Mouse (Mus musculus) right cerebral cortex, adult 18-20 months (tissue): ENCODE measurements around the gene Gm39115.
A peak's percentile ranks its signal among the peaks of the same experiment; 100 is the strongest.
"Not testable (repeated sequence)": the region's sequence is repeated elsewhere in the genome, so short reads cannot be mapped to it uniquely, and the experiment has no call there.

Experiments
- DNase-seq: peaks from one replicate; pipeline ENCODE4 v3.0.0; 2022; ENCODE audit warnings: mixed read lengths

The Gm39115 gene

GRCm38 (mm10) chr7:142135934-142136333 lies at the start of gene Gm39115:
Gm39115 (minus strand) TSS chr7:142136034.
- not testable (repeated sequence) for DNase-seq

GRCm38 (mm10) chr7:142181021-142181420 lies 45.2 kb upstream of the Gm39115 start:
- DNase-seq = no peak

DNA sequence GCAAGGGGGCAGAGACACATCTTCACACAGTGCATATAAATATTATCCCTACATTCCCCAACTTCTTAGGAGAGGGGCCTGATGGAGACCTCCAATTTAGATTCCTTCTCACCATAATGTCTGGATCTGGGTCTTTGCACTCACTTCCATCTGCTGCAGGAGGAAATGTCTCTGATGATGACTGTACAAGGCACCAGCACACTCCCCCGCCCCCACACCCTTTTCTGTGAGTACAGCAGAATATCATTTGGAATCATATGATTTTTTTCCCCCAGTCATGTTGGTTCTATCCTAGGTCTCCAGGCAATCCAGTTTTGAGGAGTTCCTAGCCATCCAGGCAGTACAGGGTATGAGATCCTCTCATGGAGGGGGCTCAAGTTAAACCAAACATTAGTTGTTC lies 42.9 kb upstream of the Gm39115 start:
- peak; percentile 6 for DNase-seq

DNA sequence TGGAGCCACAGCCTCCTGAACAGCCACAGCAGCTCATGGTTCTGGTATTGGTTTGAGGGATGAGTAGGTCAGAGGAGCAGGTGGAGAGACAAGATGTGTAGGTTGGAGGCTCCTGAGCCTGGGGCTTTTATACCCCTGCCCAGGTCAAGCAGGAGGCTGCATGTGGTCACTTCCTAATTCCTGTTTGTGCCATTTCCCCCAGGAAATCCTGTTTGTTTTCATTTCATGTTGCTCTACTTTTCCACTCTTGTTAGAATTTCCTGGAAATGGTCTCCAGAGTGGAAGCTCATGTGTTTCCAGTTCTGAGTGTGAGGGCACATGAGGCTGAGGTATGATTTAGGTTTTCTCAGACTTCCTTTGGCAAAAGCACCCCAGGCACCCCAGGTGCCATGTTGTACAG lies 40.1 kb upstream of the Gm39115 start, which contains the start of gene Krtap5-2:
Krtap5-2 (minus strand) TSS at position 101 of the 400 bp plus-strand sequence.
- not testable (repeated sequence) for DNase-seq

DNA sequence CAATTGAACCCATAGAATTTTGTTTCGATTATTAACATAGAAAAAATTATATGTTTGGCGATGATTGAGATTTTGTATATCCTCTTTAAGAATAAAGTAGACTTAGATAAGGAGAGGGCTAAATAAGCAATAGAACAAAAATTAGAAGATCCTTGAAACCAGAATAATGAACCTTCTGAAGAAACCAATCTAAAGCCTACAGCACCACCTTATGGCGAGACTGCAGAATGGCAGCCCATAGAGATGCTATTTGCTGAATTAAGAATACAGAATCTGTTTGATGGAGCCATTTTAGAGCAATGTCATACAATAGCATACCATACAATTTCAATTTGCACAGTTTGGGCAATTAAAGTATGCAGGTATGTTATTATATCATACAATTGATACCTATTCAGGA lies 34.0 kb upstream of the Gm39115 start:
- DNase-seq = no peak

DNA sequence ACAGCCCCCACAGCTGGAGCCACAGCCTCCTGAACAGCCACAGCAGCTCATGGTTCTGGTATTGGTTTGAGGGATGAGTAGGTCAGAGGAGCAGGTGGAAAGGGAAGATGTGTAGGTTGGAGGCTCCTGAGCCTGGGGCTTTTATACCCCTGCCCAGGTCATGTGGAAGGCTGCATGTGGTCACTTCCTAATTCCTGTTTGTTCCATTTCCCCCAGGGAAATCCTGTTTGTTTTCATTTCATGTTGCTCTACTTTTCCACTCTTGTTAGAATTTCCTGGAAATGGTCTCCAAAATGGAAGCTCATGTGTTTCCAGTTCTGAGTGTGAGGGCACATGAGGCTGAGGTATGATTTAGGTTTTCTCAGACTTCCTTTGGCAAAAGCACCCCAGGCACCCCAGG lies 29.8 kb upstream of the Gm39115 start, which contains the start of gene Gm4553:
Gm4553 (minus strand) TSS at position 101 of the 400 bp plus-strand sequence.
- not testable (repeated sequence) for DNase-seq

- DNase-seq = no peak
Measured at GRCm38 (mm10) chr7:142159366-142159765, 23.5 kb upstream of the Gm39115 start.

GRCm38 (mm10) chr7:142157013-142157412 lies 21.2 kb upstream of the Gm39115 start, which contains the start of gene Gm29735:
Gm29735 (minus strand) TSS chr7:142157113.
- not testable (repeated sequence) for DNase-seq

DNA sequence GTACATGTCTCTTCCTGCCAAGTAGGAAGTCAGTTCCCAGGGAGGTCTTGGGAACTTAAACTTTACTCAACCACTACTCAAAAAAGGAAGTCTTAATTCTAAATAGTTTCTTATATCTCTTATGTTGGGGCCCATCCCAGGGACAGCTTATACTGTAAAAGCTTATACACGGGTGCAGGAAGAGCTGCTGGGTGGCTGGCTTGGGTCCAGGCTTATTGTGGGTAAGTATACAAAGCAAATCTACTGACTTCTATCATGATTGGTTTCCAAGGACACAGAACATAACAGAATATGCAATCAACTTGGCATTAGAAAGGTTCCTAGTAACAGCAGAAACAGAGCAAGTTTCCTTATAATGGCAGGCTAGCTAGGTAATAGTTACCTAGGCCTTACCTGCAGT lies 19.5 kb upstream of the Gm39115 start:
- no peak for DNase-seq

GRCm38 (mm10) chr7:142152191-142152590 lies 16.4 kb upstream of the Gm39115 start:
- DNase-seq = no peak

DNA sequence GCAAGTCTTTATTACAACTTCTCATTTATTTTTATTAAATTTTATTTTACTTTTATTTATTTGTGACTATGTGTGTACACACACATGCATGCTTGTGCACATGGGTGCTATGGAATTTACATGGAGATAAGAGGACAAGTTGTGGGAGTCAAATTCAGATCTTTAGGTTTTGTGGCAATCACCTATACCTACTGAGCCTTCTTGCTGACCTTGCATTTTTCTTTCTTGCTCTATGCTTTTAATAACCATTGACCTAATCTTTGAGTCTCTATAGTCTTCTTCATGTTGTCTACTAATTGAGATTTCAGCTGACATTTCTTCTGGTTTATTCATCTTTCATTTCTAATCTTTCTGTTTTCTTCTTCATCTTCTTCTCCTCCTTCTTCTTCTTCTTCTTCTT lies 12.8 kb upstream of the Gm39115 start:
- no peak for DNase-seq

- DNase-seq = peak; percentile 33
Measured at GRCm38 (mm10) chr7:142146033-142146432, 10.2 kb upstream of the Gm39115 start.

DNA sequence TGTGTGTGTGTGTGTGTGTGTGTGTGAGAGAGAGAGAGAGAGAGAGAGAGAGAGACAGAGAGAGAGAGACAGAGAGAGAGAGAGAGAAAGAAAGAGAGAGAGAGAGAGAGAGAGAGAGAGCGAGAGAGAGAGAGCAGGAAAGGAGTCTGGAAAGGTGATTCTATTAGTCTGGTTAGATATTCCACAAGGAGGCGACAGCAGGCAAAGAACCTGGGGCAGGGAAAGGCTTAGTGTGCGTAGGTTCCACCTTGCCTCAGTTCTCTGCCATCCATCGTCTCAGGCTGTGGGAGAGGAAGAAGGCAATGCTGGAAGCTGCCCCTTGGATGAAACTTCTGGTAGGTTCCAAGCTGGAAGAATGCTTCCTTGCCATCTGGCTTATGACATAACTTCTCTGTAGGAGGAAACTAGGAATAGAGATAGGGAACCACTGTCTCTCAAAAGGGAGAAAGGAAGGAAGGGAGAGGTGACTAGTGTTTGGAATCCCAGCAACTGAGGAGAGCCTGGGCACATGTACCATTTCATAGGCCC lies 9.6 kb upstream of the Gm39115 start:
- peak; percentile 20 for DNase-seq

- no peak for DNase-seq
Measured at GRCm38 (mm10) chr7:142144507-142144906, 8.7 kb upstream of the Gm39115 start, which contains the start of gene Gm45337. Gm45337 (minus strand) TSS chr7:142144607.

- not testable (repeated sequence) for DNase-seq
Measured at GRCm38 (mm10) chr7:142143506-142144010, 7.7 kb upstream of the Gm39115 start.

DNA sequence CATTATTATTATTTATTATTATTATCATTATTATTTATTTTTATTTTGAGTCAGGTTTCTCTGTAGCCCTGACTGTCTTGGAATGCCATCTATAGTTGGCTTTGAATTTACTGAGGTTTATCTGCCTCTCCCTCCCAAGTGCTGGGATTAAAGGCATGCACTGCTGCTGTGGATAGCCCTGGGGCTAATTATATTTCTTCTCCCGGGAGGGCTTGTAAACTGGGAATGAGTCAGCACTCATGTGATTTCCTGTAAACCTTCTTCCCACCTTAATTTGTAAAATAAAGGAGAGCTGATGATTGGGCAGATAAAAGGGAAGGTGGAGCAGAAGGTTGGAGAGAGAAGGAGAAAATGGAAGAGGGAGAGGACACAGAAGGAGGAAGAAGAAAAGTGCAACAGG lies 4.9 kb upstream of the Gm39115 start:
- no peak for DNase-seq

GRCm38 (mm10) chr7:142134206-142134995 lies 1.4 kb downstream of the Gm39115 start:
- DNase-seq = peak; percentile 19

DNA sequence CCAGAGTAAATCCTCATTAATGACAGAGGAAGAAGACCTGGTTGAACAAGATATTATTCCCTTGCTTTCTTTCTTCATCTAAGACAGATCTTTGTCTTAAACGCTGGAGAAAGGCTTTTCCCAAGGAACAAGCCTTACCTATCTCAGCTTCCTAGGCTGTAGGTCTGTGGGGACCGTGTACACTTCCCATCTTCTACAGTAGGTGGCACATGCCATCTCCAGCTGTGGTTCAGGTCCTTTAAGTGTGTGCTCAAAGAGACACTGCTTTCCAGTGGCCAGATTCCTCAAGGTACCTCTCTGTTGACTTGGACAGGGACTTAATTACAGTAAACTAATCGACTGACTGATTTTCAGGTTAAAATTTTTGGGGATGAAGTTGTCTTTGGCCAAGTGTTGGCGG lies 7.0 kb downstream of the Gm39115 start:
- no peak for DNase-seq

DNA sequence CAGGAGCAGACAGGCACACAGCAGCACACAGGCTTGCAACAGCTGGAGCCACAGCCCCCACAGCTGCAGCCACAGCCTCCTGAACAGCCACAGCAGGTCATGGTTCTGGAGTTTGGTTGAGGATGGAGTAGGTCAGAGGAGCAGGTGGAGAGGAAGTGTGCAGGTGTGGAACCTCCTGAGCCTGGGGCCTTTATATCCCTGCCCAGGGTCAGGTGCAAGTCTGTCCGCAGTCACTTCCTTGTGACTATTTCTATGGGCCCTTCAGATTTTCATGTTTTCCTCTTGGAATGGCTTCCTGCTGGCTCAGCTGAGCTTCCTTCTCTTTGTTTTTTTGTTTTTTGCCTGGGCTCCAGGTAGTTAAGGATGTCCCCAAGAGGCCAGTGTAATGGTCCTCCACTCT lies 15.2 kb downstream of the Gm39115 start, which contains the start of gene Gm45618:
Gm45618 (minus strand) TSS at position 101 of the 400 bp plus-strand sequence.
- not testable (repeated sequence) for DNase-seq

GRCm38 (mm10) chr7:142119632-142120031 lies 16.2 kb downstream of the Gm39115 start:
- no peak for DNase-seq

GRCm38 (mm10) chr7:142104747-142105146 lies 31.1 kb downstream of the Gm39115 start:
- DNase-seq = no peak

DNA sequence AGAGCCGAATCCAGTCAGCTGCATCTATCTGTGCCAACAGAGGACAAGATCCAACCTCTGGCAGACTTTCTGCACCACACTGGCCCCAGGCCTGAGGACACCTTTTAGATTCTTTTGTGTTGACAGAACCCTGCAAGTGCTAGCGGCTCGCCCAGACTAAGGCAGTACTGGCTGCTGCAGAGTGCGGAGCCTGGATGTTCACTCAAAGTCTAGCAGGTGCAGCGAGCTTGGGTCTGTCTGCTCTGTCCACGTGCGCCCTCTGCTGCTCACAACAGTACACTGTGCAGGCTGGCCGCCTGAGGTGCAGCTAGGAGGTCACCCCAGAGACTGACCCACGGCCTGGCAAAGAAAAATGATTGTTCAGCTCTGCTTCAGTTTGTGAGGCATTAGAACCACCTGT lies 38.1 kb downstream of the Gm39115 start:
- DNase-seq = peak; percentile 83

DNA sequence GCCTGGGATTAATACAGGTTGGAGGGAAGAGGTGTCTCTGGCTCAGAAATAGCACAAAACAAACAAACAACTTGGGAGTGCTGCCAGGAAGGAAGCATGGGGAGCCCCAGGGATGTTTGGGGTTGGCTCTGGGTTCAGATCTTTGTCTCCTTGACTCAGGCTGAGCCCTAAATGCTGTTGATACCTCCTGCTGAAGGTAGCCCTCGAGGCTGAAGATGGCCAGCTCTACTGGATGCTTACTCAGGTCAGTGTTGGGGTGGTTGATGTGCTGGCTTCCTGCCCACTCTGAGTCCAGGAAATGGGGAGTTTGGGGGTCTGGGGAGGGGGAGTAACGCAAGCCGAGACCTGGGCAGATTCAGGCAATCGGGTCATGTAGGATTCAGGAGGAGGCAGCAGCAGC lies 39.1 kb downstream of the Gm39115 start:
- DNase-seq = no peak
